Mouse (Mus musculus) intestine, embryonic 16.5 days (tissue): Measurements from ENCODE around the gene Tmem203. TPM values are rescaled to one million over a fixed set of nuclear protein-coding genes. Genes with fewer than 3 reads are reported as not detected.

Experiments
- ATAC-seq: fragments of 200-750 bp; cut with Nextera tagmentation; 2 replicates; pipeline ENCODE4 v1.8.0; 2017; ENCODE audit warnings: moderate TSS enrichment, moderate library complexity
- H3K27ac ChIP-seq: fragments of 300-500 bp; sonication (generic); 2 replicates; pipeline ENCODE4 v1.5.1; 2014; ENCODE audit warnings: mild to moderate bottlenecking, low read length
- H3K27me3 ChIP-seq: fragments of 300-500 bp; sonication (generic); replicated peaks from 2 replicates; pipeline ENCODE4 v1.6.1; 2014; ENCODE audit warnings: low read length, control low read depth, mixed read lengths; ENCODE audit not compliant: control insufficient read depth, insufficient read depth
- H3K36me3 ChIP-seq: fragments of 300-500 bp; sonication (generic); 2 replicates; pipeline ENCODE4 v1.6.1; 2014; ENCODE audit warnings: low read length, control low read depth; ENCODE audit not compliant: control insufficient read depth, insufficient read depth
- H3K4me1 ChIP-seq: fragments of 300-500 bp; sonication (generic); 2 replicates; pipeline ENCODE4 v1.6.1; 2014; ENCODE audit warnings: low read length, control low read depth, mixed read lengths; ENCODE audit not compliant: control insufficient read depth, insufficient read depth
- H3K4me2 ChIP-seq: fragments of 300-500 bp; sonication (generic); 2 replicates; pipeline ENCODE4 v1.6.1; 2014; ENCODE audit warnings: low read depth, low read length, control low read depth
- H3K4me3 ChIP-seq: fragments of 300-500 bp; sonication (generic); 2 replicates; pipeline ENCODE4 v1.5.1; 2014; ENCODE audit warnings: mild to moderate bottlenecking, low read length
- H3K9ac ChIP-seq: fragments of 300-500 bp; sonication (generic); 2 replicates; pipeline ENCODE4 v1.6.1; 2014; ENCODE audit warnings: low read depth, low read length
- H3K9me3 ChIP-seq: fragments of 300-500 bp; sonication (generic); 2 replicates; pipeline ENCODE4 v1.6.1; 2016; ENCODE audit warnings: low read length, control low read depth; ENCODE audit not compliant: control insufficient read depth
- WGBS: fragments of 180-500 bp; shearing (Covaris S2); extraction: QIAGEN DNeasy Blood & Tissue Kit; methylation state at CpG from one replicate; pipeline ENCODE4 v1.1.7; 2014; 5-methylcytosine and 5-hydroxymethylcytosine counted together
- polyA plus RNA-seq: library from polyadenylated mRNA; unstranded; fragments of >200 nt; fragmentation: Nextera tagmentation; extraction: Ambion mirVana; gene quantifications from 2 replicates; pipeline ENCODE4 v1.2.1, GENCODE M21; 2015

Tmem203 gene
- polyA plus RNA-seq, 1 experiment from 2014 or later = 23.1 TPM

DNA sequence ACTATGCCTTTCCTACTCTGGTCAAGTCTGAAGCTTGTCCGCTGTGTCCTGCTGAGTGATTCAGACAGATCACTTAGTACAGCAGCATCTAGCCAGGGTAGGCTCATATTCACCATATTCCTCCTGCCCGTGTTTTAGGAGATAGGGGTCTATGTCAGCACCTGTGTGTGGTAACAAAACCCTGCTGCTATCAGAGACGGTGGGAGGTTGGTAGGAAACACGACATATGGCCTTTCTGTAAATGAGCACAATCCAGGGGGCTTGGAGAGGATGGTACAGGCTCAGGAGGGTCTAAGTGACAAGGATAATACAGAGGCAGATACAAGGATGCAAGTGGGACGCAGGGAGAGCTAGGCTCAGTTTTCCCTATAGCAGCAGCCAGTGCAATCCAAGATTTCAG, 25.7 kb upstream of the Tmem203 start:
- Histone ChIP-seq H3K27ac (no peak overlapping the region), H3K9ac (no peak overlapping the region), H3K9me3 (no peaks in the 10 kb centered on the region), H3K4me2 (no peak overlapping the region), H3K27me3 (no peaks in the 10 kb centered on the region), H3K4me3 (no peak overlapping the region), H3K36me3 (no peaks in the 10 kb centered on the region), H3K4me1 (peaks cover 30% of the 10 kb centered on the region)
- 84% methylated on average over 5 of the region's 5 CpGs for WGBS
- no peak for ATAC-seq

DNA sequence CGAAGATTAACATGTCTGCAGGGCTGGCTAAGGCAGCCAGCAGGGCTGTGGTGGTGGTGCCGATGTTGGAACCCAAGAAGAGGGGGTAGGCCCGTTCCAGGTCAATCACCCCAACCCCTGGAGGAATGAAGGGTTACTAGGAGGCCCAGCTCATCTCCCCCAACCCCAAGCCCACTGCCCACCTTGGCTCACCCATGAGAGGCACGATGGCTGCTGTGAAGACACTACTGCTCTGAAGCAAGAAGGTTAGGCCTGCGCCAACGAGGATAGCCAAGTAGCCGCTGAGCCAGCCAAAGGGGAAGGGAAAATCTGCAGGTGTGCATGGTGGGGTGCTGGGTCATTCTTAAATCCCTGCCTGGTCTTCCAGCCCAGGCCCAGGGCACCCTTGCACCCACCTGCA, 24.7 kb upstream of the Tmem203 start:
- Histone ChIP-seq H3K4me1 (peaks cover 31% of the 10 kb centered on the region), H3K27me3 (no peaks in the 10 kb centered on the region), H3K27ac (no peak overlapping the region), H3K36me3 (no peaks in the 10 kb centered on the region), H3K9me3 (no peaks in the 10 kb centered on the region), H3K4me2 (no peak overlapping the region), H3K9ac (no peak overlapping the region), H3K4me3 (no peak overlapping the region)
- WGBS = 79% methylated on average over 7 of the region's 7 CpGs
- no peak for ATAC-seq

DNA sequence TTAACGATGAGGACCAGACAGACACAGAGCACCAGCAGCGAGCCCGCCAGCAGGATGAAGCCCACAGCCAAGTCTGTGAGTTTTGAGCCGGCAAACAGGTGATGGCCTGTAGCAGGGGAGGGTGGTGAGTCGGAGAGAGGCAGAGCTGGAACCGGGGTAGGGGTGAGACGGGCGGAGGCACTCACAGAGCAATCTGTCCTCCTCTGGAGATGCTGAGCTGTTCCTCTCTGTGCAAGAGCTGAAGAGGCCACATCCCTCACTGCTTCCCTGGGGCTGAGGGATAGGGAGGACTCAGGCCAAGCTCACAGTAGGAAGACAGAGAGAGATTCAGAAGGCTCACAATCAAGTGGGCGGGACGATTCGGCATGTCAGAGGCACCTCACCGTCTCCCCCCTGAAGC, 24.2 kb upstream of the Tmem203 start:
- Histone ChIP-seq H3K9me3 (no peaks in the 10 kb centered on the region), H3K27me3 (no peaks in the 10 kb centered on the region), H3K4me1 (peaks cover 32% of the 10 kb centered on the region), H3K4me2 (no peak overlapping the region), H3K36me3 (no peaks in the 10 kb centered on the region), H3K4me3 (no peak overlapping the region), H3K9ac (no peak overlapping the region), H3K27ac (no peak overlapping the region)
- WGBS = 58% methylated on average over 12 of the region's 12 CpGs
- ATAC-seq = no peak

DNA sequence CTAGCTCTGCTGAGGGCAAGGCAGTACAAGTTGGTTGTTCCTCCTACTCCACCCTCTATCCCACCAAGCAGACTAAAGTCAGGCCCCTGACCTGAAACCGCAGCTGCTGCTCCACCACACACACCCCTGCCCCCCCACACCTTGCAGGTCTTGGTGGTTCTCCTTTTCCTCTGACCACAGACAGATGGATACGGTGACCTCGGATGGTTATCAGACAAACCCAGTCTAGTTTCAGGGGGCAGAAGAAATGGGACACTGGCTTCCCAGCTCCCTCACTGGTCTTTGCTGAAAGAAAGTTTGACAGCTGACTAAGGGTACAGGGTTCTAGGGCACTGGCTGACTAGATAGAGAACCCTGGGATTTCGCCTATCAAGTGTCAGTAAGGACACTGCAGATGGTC, 21.8 kb upstream of the Tmem203 start:
- Histone ChIP-seq H3K27me3 (no peaks in the 10 kb centered on the region), H3K9me3 (no peaks in the 10 kb centered on the region), H3K4me2 (0 out of 2 replicates have a peak overlapping the region, but pooled peaks have one; percentile 38), H3K36me3 (no peaks in the 10 kb centered on the region), H3K9ac (peak overlapping the region; percentile 0), H3K4me1 (peaks cover 45% of the 10 kb centered on the region), H3K27ac (peak overlapping the region; percentile 90), H3K4me3 (no peak overlapping the region)
- ATAC-seq = no peak
- WGBS = 78% methylated on average over 4 of the region's 4 CpGs

DNA sequence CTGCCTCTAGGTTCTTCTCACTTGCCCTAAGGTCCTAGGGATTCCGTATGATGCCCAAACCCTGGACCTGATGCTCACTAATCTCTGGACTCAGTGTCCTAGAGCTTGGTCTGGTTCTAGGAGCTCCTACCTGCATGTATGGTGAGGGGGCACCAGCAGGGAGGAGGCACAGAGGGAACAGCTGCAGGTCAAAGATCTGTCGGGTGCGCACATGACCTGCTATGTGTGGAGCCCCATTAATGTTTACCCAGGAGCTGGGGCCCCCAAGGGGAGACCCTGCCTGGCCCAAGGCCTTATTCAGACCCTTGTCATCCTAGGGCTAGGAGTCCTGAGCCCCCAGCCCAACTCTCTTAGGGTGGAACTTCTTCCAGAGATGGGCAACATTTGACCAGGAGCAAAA, 21.2 kb upstream of the Tmem203 start, which contains the start of gene Slc34a3:
Gene Slc34a3 (minus strand): TSS at position 315 of the 400 bp plus-strand sequence.
- Histone ChIP-seq H3K4me1 (peaks cover 39% of the 10 kb centered on the region), H3K9ac (peak within 1 kb of the TSS; percentile 55), H3K36me3 (no peaks in the 10 kb centered on the region), H3K27me3 (no peaks in the 10 kb centered on the region), H3K4me3 (0 out of 2 replicates have a peak within 1 kb of the TSS, but pooled peaks have one; percentile 14), H3K27ac (peak within 1 kb of the TSS; percentile 90), H3K9me3 (no peaks in the 10 kb centered on the region), H3K4me2 (peak within 1 kb of the TSS; percentile 38)
- 62% methylated on average over 3 of the region's 3 CpGs for WGBS
- peak; percentile 73 for ATAC-seq

DNA sequence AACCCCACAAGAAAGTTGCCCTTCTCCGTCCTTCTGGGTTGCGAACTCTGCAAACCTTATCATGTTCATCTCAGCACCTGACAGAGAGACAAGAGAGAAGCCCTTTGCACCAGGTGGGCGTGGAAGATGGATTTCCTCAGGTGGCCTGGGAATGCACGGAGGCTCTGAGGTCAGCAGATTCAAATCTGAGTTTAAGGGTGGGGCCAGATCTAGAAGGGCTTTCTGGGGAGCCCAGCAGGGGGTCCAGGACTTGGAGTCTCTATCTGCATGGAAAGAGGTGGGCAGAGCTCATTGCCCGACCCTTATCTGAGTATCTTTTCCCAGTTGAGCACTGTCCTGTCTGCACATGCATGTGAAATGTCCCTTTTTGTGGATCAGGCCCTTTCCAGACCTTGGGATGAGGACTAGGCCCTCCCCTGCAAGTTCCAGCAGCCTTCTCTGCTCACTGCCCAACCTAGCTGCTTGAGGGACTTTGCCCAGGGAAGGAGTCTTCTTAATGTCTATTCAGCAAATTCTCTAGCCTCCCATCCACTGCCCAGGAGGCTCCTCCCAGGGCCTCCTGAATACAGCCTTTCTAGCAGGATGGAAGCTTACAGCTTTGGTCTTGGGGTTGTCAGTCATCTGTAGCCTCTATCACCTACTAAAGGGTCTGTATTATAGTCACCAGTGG, 20.6 kb upstream of the Tmem203 start:
- H3K4me2 ChIP-seq = peak overlapping the region; percentile 38
- H3K9me3 ChIP-seq = no peaks in the 10 kb centered on the region
- H3K4me1 ChIP-seq = peaks cover 37% of the 10 kb centered on the region
- 0 out of 2 replicates have a peak overlapping the region, but pooled peaks have one; percentile 14 for H3K4me3 ChIP-seq
- WGBS = 55% methylated on average over 5 of the region's 5 CpGs
- peak overlapping the region; percentile 19; the same call in 1 of the 2 replicates for H3K9ac ChIP-seq
- H3K36me3 ChIP-seq = no peaks in the 10 kb centered on the region
- H3K27me3 ChIP-seq = no peaks in the 10 kb centered on the region
- ATAC-seq = peak; percentile 77
- peak overlapping the region; percentile 90 for H3K27ac ChIP-seq

DNA sequence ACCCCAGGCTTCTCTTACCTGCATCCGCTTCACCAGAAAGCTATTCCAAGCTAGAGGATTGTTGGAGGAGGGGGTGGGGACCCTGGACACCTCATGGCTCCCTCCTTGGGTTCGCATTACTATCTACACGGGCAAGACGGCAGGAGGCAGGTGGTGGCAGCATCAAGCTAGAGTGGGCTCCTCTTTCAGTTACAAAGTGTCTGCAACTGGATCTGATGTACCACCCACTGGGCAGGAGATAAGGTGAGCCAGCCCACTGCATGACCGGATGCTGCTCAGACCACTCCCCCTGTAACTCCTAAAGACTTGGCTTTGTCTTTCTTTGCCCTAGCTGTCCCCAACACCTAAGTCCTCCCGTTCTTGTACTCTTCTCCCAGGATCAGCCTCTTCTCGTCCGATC, 18.6 kb upstream of the Tmem203 start, which contains the start of gene Rnf224:
Gene Rnf224 (minus strand): TSS at position 174 of the 400 bp plus-strand sequence.
- no peak within 1 kb of the TSS for H3K4me3 ChIP-seq
- no peak for ATAC-seq
- 43% methylated on average over 8 of the region's 8 CpGs for WGBS
- peaks cover 52% of the 10 kb centered on the region for H3K4me1 ChIP-seq
- 0 out of 2 replicates have a peak within 1 kb of the TSS, but pooled peaks have one; percentile 19 for H3K9ac ChIP-seq
- no peaks in the 10 kb centered on the region for H3K9me3 ChIP-seq
- H3K27me3 ChIP-seq = no peaks in the 10 kb centered on the region
- H3K4me2 ChIP-seq = peak within 1 kb of the TSS; percentile 19; the same call in 1 of the 2 replicates
- H3K27ac ChIP-seq = peak within 1 kb of the TSS; percentile 90
- H3K36me3 ChIP-seq = no peaks in the 10 kb centered on the region

DNA sequence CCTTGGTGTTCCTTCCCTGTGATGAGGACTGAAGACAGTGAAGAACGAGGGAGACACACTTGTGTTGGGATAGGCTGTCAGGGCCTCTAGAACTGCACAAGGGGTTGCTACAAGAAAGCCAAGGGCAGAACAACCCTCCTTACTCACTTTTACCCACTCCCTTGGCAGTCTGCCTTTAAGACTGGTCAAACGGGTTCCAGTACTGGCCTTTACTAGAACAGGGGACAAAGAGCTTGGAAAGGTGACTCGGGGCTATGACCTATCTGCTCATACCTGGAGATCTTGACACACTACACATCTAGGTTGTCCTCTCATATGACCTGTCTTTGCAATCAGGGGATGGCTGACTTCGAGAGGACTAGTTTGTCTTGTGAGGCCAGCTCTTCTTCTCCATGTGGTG, 17.7 kb upstream of the Tmem203 start:
- Histone ChIP-seq H3K4me3 (no peak overlapping the region), H3K9me3 (no peaks in the 10 kb centered on the region), H3K4me1 (peaks cover 59% of the 10 kb centered on the region), H3K9ac (0 out of 2 replicates have a peak overlapping the region, but pooled peaks have one; percentile 19), H3K4me2 (no peak overlapping the region), H3K27me3 (no peaks in the 10 kb centered on the region), H3K36me3 (no peaks in the 10 kb centered on the region), H3K27ac (peak overlapping the region; percentile 40)
- WGBS = 51% methylated on average over 4 of the region's 4 CpGs
- ATAC-seq = no peak

DNA sequence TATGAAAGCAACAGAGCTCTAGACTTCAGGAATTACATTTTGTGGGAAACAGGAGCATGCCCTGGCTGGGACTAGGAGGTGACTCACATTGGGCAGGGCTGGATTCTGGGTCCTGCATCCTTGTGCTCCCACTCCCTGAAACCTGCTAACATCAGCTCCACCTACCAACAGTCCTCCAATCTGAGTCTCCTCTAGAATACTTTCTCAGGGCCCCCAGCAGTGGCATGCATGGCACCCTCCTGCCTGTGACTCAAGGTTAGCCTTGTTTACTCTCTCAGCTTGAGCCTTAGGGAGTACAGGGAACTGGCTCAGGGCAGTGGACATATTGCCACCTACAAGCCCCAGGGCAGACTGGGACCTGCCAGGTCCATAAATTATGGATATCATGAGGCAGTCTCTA, 17.1 kb upstream of the Tmem203 start:
- no peak for ATAC-seq
- Histone ChIP-seq H3K36me3 (no peaks in the 10 kb centered on the region), H3K27me3 (no peaks in the 10 kb centered on the region), H3K9ac (no peak overlapping the region), H3K4me2 (no peak overlapping the region), H3K9me3 (no peaks in the 10 kb centered on the region), H3K4me1 (peaks cover 59% of the 10 kb centered on the region), H3K27ac (no peak overlapping the region), H3K4me3 (no peak overlapping the region)
